Mouse (Mus musculus): ENCODE results near the gene Hsf4. TPM values are rescaled to one million over a fixed set of nuclear protein-coding genes. Genes with fewer than 3 reads are reported as not detected.

The Hsf4 gene
- polyA plus RNA-seq, 1 experiment from 2014 or later, result not detected

DNA sequence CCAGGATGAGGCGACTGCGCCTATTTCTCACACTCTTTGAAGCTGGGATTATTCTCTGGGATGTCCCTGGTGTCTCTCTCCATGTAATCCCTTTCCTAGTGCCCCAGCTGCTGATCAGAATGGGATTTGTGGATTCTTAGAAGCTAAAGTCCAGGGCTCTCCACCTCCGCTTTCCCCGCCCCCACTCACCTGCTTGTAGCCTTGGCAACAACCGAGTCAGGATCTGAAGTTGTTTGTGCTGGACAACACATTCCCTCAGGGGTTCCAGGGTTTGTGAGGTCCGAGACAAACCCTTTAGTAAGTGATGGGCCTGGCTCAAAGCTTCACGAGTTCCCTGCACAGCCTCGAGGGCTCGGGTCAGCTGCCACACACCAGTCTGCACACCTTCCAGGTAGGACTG lies 25.2 kb downstream of the Hsf4 start:
- Histone ChIP-seq H3K4me2 (ENCODE audit: low read length) (no peak overlapping the region; the same call in 1 of the 2 replicates), H3K4me3 (ENCODE audit: low read depth, low read length) (no peak overlapping the region), H3K27ac (ENCODE audit: low read depth) (no peak overlapping the region), H3K9ac (ENCODE audit: low read length) (no peak overlapping the region), H3K27me3 (replicated peaks; ENCODE audit: control insufficient read depth, insufficient read depth, low read length) (peaks cover 10% of the 10 kb centered on the region), H3K4me1 (replicated peaks; ENCODE audit: control insufficient read depth, insufficient read depth, low read length) (peaks cover 25% of the 10 kb centered on the region), H3K36me3 (ENCODE audit: control insufficient read depth, insufficient read depth, low read length) (peaks cover 12% of the 10 kb centered on the region), H3K9me3 (ENCODE audit: control insufficient read depth, low read length) (no peaks in the 10 kb centered on the region)
- 62% methylated on average over 9 of the region's 9 CpGs for WGBS
- ATAC-seq (replicated peaks; ENCODE audit: low FRiP score, low TSS enrichment, low read depth) (no peak), DNase-seq (ENCODE audit: low spot score) (no peak)

DNA sequence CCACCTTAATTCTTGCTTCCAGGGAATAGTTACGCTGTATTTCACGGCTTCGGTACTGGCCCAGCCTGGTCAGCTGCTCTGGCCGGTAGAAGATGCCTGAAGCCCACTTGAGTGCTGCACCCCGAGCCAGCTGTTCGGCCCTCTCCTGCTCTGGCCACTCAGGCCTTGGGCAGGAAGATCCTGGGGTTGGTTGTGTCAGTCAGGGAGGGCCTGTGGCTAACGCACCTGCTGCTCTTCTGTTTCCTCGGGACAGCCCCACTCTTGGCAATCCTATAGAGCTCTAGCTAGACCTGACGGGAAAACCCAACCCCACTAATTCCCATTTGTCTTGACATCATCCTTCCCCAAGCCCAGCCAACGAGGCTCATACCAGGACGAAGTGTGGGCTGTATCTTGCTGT lies 25.7 kb downstream of the Hsf4 start:
- peaks cover 6% of the 10 kb centered on the region for H3K27me3 ChIP-seq (replicated peaks; ENCODE audit: control insufficient read depth, insufficient read depth, low read length)
- no peaks in the 10 kb centered on the region for H3K9me3 ChIP-seq (ENCODE audit: control insufficient read depth, low read length)
- 70% methylated on average over 11 of the region's 11 CpGs for WGBS
- DNase-seq (ENCODE audit: low spot score) (no peak), ATAC-seq (replicated peaks; ENCODE audit: low FRiP score, low TSS enrichment, low read depth) (no peak)
- peak overlapping the region; percentile 1; the same call in 1 of the 2 replicates for H3K4me3 ChIP-seq (ENCODE audit: low read depth, low read length)
- no peak overlapping the region for H3K27ac ChIP-seq (ENCODE audit: low read depth)
- H3K4me2 ChIP-seq (ENCODE audit: low read length), result peak overlapping the region; percentile 18; the same call in 1 of the 2 replicates
- peaks cover 21% of the 10 kb centered on the region for H3K4me1 ChIP-seq (replicated peaks; ENCODE audit: control insufficient read depth, insufficient read depth, low read length)
- peaks cover 17% of the 10 kb centered on the region for H3K36me3 ChIP-seq (ENCODE audit: control insufficient read depth, insufficient read depth, low read length)
- H3K9ac ChIP-seq (ENCODE audit: low read length), result no peak overlapping the region

DNA sequence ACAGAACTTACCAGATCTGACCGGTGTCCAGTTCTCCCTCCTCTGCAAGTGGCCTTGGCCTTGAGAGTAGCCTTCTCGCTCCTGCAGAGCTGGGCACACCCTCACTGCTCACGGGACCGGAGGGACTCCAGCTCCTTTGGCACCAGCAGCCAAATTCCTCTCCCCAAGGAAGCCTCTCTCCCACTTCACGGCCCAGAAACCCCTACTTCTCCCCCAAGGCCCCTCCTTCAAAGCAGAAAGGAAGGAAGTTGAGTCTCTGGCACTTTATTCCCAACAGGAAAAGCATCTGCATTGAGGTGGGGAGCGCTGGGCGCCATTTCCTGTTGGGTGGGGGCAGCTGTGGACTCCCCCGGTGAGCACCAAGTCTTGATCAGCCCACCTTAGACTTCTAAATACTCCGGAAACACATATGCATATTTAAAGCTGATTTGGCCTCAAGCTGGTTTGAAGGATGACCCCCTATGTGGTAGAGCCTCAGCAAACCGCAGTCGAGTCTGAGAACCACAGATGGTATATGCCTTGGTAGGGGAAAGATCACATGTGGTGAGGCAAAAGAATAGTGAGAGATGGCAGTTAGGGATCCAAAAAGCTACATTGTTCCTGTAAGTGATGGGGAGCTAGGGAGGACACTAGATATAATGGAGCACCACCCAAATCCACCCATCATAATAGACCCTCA lies 26.4 kb downstream of the Hsf4 start, which contains the start of gene Exoc3l:
Gene Exoc3l, minus strand, starts transcription at position 207 of the 679 bp plus-strand sequence.
- no peak within 1 kb of the TSS for H3K27ac ChIP-seq (ENCODE audit: low read depth)
- H3K27me3 ChIP-seq (replicated peaks; ENCODE audit: control insufficient read depth, insufficient read depth, low read length), result no peaks in the 10 kb centered on the region
- H3K9ac ChIP-seq (ENCODE audit: low read length), result peak within 1 kb of the TSS; percentile 63; the same call in 1 of the 2 replicates
- H3K4me1 ChIP-seq (replicated peaks; ENCODE audit: control insufficient read depth, insufficient read depth, low read length), result peaks cover 17% of the 10 kb centered on the region
- peak within 1 kb of the TSS; percentile 59 for H3K4me3 ChIP-seq (ENCODE audit: low read depth, low read length)
- ATAC-seq (replicated peaks; ENCODE audit: low FRiP score, low TSS enrichment, low read depth), result no peak
- WGBS, result 53% methylated on average over 11 of the region's 11 CpGs
- H3K9me3 ChIP-seq (ENCODE audit: control insufficient read depth, low read length), result no peaks in the 10 kb centered on the region
- peaks cover 24% of the 10 kb centered on the region for H3K36me3 ChIP-seq (ENCODE audit: control insufficient read depth, insufficient read depth, low read length)
- DNase-seq (ENCODE audit: low spot score), result no peak
- H3K4me2 ChIP-seq (ENCODE audit: low read length), result peak within 1 kb of the TSS; percentile 70

DNA sequence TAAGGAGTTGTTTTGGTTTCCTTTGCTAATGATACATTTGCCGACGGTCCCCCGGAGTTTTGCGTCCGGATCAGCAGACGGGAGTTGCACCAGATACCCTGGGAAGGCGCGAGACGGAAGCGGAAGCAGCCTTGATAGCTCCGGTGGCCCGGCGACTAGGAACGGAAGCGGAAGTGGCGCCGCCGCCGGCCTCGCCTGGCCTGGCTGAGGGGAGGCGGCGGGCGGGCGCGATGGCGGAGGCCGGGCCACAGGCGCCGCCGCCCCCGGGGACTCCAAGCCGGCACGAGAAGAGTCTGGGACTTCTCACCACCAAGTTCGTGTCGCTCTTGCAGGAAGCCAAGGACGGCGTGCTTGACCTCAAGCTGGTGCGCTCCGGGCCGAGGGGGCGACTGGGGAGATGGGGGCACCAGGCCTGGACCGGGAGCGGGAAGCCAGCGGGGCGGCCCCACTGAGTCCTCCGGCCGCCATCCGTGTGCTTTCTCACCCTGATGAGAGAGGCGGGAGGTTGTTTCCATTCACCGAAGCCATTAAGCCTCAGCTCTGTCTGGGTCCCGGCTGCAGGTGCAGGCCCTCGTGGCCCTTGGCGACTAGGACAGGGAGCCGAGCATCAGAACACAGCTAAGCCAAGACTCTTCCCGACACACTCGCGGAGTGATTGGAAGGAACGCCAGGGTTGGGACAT lies 28.1 kb downstream of the Hsf4 start, which contains the start of gene E2f4:
Gene E2f4, plus strand, starts transcription at position 153 of the 682 bp plus-strand sequence.
- DNase-seq (ENCODE audit: low spot score), result peak; percentile 90
- whole genome bisulfite sequencing, result 0% methylated on average over 58 of the region's 58 CpGs

DNA sequence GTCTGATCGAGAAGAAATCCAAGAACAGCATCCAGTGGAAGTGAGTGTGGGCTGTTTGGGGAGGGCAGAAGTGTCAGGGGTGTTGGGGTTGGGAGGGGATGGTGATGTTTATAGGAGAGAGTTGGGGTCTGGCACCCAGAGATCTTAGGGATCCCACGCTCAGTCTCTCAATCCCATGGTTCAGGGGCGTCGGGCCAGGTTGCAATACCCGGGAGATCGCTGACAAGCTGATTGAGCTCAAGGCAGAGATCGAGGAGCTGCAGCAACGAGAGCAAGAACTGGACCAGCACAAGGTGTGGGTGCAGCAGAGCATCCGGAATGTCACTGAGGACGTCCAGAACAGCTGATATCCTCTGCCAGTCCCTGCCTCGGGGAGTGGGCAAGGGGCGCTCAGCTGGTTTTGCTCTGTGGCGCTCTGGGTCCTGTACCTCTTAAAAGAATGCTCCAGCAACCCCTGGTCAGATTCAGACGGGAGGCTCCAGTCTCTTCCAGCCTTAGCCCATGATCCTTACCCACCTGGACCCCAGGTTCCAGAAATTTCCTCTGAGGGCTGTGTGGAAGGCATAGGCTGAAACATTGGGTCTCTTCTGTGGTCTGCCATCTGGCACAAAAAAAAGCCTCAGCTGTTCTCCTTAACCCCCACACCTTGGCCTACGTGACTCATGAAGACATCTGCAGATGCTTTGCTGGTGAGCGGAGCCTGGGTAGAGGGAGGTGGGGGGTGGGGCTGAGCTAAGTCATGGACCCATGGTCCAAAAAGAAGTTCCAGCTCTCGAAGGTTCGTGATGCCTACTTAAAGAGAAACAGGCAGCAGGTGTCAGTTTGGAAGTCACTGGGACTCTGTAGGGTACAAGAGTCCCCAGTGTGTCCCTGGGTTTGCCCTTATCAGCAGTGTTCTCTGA lies 29.0 kb downstream of the Hsf4 start:
- DNase-seq (ENCODE audit: low spot score) (no peak), ATAC-seq (replicated peaks; ENCODE audit: low FRiP score, low TSS enrichment, low read depth) (no peak)

More for the DNA sequence above, 28.1 kb downstream of the Hsf4 start, which contains the start of gene E2f4:
- peaks cover 39% of the 10 kb centered on the region for H3K36me3 ChIP-seq (ENCODE audit: control insufficient read depth, insufficient read depth, low read length)
- peaks cover 17% of the 10 kb centered on the region for H3K4me1 ChIP-seq (replicated peaks; ENCODE audit: control insufficient read depth, insufficient read depth, low read length)
- ATAC-seq (replicated peaks; ENCODE audit: low FRiP score, low TSS enrichment, low read depth), result peak; percentile 86
- H3K27me3 ChIP-seq (replicated peaks; ENCODE audit: control insufficient read depth, insufficient read depth, low read length), result no peaks in the 10 kb centered on the region
- peak within 1 kb of the TSS; percentile 17; the same call in 1 of the 2 replicates for H3K27ac ChIP-seq (ENCODE audit: low read depth)
- H3K4me2 ChIP-seq (ENCODE audit: low read length), result peak within 1 kb of the TSS; percentile 94
- no peaks in the 10 kb centered on the region for H3K9me3 ChIP-seq (ENCODE audit: control insufficient read depth, low read length)
- peak within 1 kb of the TSS; percentile 59 for H3K4me3 ChIP-seq (ENCODE audit: low read depth, low read length)
- H3K9ac ChIP-seq (ENCODE audit: low read length), result peak within 1 kb of the TSS; percentile 63

DNA sequence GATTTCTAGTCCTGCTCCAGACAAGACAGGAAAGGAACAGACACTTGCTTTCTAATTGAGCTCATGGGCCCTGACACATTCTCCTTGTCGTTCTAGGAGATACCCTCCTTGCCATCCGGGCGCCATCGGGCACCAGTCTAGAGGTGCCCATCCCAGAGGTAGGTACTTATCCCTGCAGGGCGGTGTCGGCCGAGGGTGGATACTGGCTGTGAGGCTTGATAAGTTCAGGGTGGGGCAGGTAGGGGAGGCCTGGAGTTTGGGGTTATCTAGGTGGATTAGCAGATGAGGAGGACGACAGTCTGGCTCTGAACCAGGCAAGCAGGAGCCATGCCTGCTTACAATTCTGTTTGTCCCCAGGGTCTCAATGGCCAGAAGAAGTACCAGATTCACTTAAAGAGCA lies 30.4 kb downstream of the Hsf4 start:
- no peaks in the 10 kb centered on the region for H3K9me3 ChIP-seq (ENCODE audit: control insufficient read depth, low read length)
- DNase-seq (ENCODE audit: low spot score) (no peak), ATAC-seq (replicated peaks; ENCODE audit: low FRiP score, low TSS enrichment, low read depth) (no peak)
- H3K4me2 ChIP-seq (ENCODE audit: low read length), result no peak overlapping the region
- peaks cover 24% of the 10 kb centered on the region for H3K4me1 ChIP-seq (replicated peaks; ENCODE audit: control insufficient read depth, insufficient read depth, low read length)
- H3K27ac ChIP-seq (ENCODE audit: low read depth), result no peak overlapping the region
- H3K36me3 ChIP-seq (ENCODE audit: control insufficient read depth, insufficient read depth, low read length), result peaks cover 59% of the 10 kb centered on the region
- WGBS, result 94% methylated on average over 8 of the region's 8 CpGs
- no peaks in the 10 kb centered on the region for H3K27me3 ChIP-seq (replicated peaks; ENCODE audit: control insufficient read depth, insufficient read depth, low read length)
- H3K4me3 ChIP-seq (ENCODE audit: low read depth, low read length), result no peak overlapping the region
- H3K9ac ChIP-seq (ENCODE audit: low read length), result no peak overlapping the region

More for the DNA sequence above, 29.0 kb downstream of the Hsf4 start:
- H3K27ac ChIP-seq (ENCODE audit: low read depth), result no peak overlapping the region
- no peaks in the 10 kb centered on the region for H3K27me3 ChIP-seq (replicated peaks; ENCODE audit: control insufficient read depth, insufficient read depth, low read length)
- H3K4me2 ChIP-seq (ENCODE audit: low read length), result peak overlapping the region; percentile 94
- peaks cover 17% of the 10 kb centered on the region for H3K4me1 ChIP-seq (replicated peaks; ENCODE audit: control insufficient read depth, insufficient read depth, low read length)
- peak overlapping the region; percentile 63 for H3K9ac ChIP-seq (ENCODE audit: low read length)
- WGBS, result 59% methylated on average over 18 of the region's 18 CpGs
- H3K9me3 ChIP-seq (ENCODE audit: control insufficient read depth, low read length), result no peaks in the 10 kb centered on the region
- H3K36me3 ChIP-seq (ENCODE audit: control insufficient read depth, insufficient read depth, low read length), result peaks cover 48% of the 10 kb centered on the region
- H3K4me3 ChIP-seq (ENCODE audit: low read depth, low read length), result peak overlapping the region; percentile 59

DNA sequence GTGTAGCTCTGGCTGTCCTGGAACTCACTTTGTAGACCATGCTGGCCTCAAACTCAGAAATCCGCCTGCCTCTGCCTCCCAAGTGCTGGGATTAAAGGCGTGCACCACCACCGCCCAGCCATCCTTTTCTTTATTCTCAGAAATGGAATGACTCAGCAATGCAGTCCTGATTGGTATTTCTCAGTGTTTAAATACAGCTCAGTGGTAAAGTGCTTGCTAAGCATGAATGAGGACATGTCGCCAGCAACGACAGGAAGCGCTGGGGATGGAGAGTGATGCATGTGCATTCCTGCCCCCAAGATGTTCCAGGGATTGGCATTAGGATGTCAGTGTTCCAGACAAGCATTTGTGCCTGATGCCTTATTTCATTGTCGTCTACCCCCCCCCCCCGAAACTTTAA lies 33.8 kb downstream of the Hsf4 start:
- Histone ChIP-seq H3K4me3 (ENCODE audit: low read depth, low read length) (no peak overlapping the region), H3K4me2 (ENCODE audit: low read length) (no peak overlapping the region), H3K9me3 (ENCODE audit: control insufficient read depth, low read length) (no peaks in the 10 kb centered on the region), H3K36me3 (ENCODE audit: control insufficient read depth, insufficient read depth, low read length) (peaks cover 67% of the 10 kb centered on the region), H3K27me3 (replicated peaks; ENCODE audit: control insufficient read depth, insufficient read depth, low read length) (no peaks in the 10 kb centered on the region), H3K4me1 (replicated peaks; ENCODE audit: control insufficient read depth, insufficient read depth, low read length) (peaks cover 22% of the 10 kb centered on the region), H3K27ac (ENCODE audit: low read depth) (no peak overlapping the region), H3K9ac (ENCODE audit: low read length) (no peak overlapping the region)
- DNase-seq (ENCODE audit: low spot score), result no peak
- 80% methylated on average over 8 of the region's 8 CpGs for WGBS
- ATAC-seq (replicated peaks; ENCODE audit: low FRiP score, low TSS enrichment, low read depth), result no peak

DNA sequence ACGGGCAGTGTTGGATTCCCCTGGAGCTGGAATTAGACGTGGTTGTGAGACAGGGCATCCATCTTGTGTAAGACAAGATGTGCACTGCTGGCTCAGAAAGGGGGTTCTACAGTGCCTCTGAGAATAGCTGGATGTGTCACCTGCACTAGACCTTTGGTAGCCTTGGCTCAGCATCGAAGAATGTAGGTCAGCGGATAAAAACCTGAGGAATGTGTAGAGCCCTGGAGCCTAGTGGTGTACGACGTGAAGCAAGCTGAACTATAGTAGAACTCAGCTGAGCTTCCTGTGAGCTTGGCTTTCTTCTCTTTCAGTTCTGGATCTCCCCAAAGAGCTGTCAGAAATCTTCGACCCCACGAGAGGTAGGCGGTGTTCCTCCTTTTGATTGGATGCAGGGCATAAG lies 34.3 kb downstream of the Hsf4 start:
- H3K4me3 ChIP-seq (ENCODE audit: low read depth, low read length), result no peak overlapping the region
- WGBS, result 84% methylated on average over 9 of the region's 9 CpGs
- H3K9ac ChIP-seq (ENCODE audit: low read length), result no peak overlapping the region
- no peaks in the 10 kb centered on the region for H3K27me3 ChIP-seq (replicated peaks; ENCODE audit: control insufficient read depth, insufficient read depth, low read length)
- peaks cover 69% of the 10 kb centered on the region for H3K36me3 ChIP-seq (ENCODE audit: control insufficient read depth, insufficient read depth, low read length)
- no peak for DNase-seq (ENCODE audit: low spot score)
- peaks cover 18% of the 10 kb centered on the region for H3K4me1 ChIP-seq (replicated peaks; ENCODE audit: control insufficient read depth, insufficient read depth, low read length)
- H3K27ac ChIP-seq (ENCODE audit: low read depth), result no peak overlapping the region
- ATAC-seq (replicated peaks; ENCODE audit: low FRiP score, low TSS enrichment, low read depth), result no peak
- H3K9me3 ChIP-seq (ENCODE audit: control insufficient read depth, low read length), result no peaks in the 10 kb centered on the region
- no peak overlapping the region for H3K4me2 ChIP-seq (ENCODE audit: low read length)

Measured in intestine, embryonic 14.5 days (tissue).